Mouse (Mus musculus) bone marrow, adult 2 months (tissue): ENCODE data around the gene Bahcc1.

ENCODE experiments used
- CTCF ChIP-seq: fragments of 200-500 bp; IDR thresholded peaks from 2 replicates; pipeline ENCODE4 v1.5.1; 2011; ENCODE audit warnings: low read length, control low read depth; ENCODE audit not compliant: control insufficient read depth, insufficient read depth
- POLR2A ChIP-seq: fragments of 200-500 bp; IDR thresholded peaks from 2 replicates; pipeline ENCODE4 v1.6.1; 2011; ENCODE audit warnings: low read depth, mild to moderate bottlenecking, control low read depth, low read length, borderline replicate concordance; ENCODE audit not compliant: control insufficient read depth

- no peak for TF ChIP-seq CTCF
- no peak for TF ChIP-seq POLR2A
Measured at GRCm38 (mm10) chr11:120200621-120201020, 32.1 kb upstream of the Bahcc1 start.
